Mouse (Mus musculus): Measurements from ENCODE around the gene Erp44. TPM values are rescaled to one million over a fixed set of nuclear protein-coding genes. Genes with fewer than 3 reads are reported as not detected.
A peak's percentile ranks its signal among the peaks of the same experiment; 100 is the strongest.

Gene Erp44
- polyA plus RNA-seq, 1 experiment from 2014 or later: 60.6 TPM

GRCm38 (mm10) chr4:48225604-48226003, 53.8 kb downstream of the Erp44 start:
- no peaks in the 10 kb centered on the region for H3K4me1 ChIP-seq (replicated peaks)
- no peak overlapping the region for H3K4me3 ChIP-seq (replicated peaks)
- WGBS: 52% methylated on average over 3 of the region's 3 CpGs
- no peaks in the 10 kb centered on the region for H3K9me3 ChIP-seq
- no peak for ATAC-seq
- H3K27ac ChIP-seq: no peak overlapping the region
- no peaks in the 10 kb centered on the region for H3K27me3 ChIP-seq
- no peak overlapping the region for H3K4me2 ChIP-seq (replicated peaks)
- no peaks in the 10 kb centered on the region for H3K36me3 ChIP-seq
- H3K9ac ChIP-seq (replicated peaks): no peak overlapping the region

- no peaks in the 10 kb centered on the region for H3K36me3 ChIP-seq
- no peak overlapping the region for H3K4me2 ChIP-seq (replicated peaks)
- H3K4me1 ChIP-seq (replicated peaks): no peaks in the 10 kb centered on the region
- no peaks in the 10 kb centered on the region for H3K27me3 ChIP-seq
- WGBS: 22% methylated on average over 2 of the region's 2 CpGs
- H3K4me3 ChIP-seq (replicated peaks): no peak overlapping the region
- H3K9me3 ChIP-seq: no peaks in the 10 kb centered on the region
- peak; percentile 66; the same call in 1 of the 2 replicates for ATAC-seq
- H3K27ac ChIP-seq: no peak overlapping the region
- no peak overlapping the region for H3K9ac ChIP-seq (replicated peaks)
These were observed 54.2 kb downstream of the Erp44 start for GRCm38 (mm10) chr4:48225173-48225572.

GRCm38 (mm10) chr4:48203564-48203963, 75.8 kb downstream of the Erp44 start:
- ATAC-seq: no peak
- no peak overlapping the region for H3K4me3 ChIP-seq (replicated peaks)
- no peak overlapping the region for H3K4me2 ChIP-seq (replicated peaks)
- H3K27me3 ChIP-seq: no peaks in the 10 kb centered on the region
- H3K4me1 ChIP-seq (replicated peaks): no peaks in the 10 kb centered on the region
- 83% methylated on average over 4 of the region's 4 CpGs for WGBS
- no peak overlapping the region for H3K27ac ChIP-seq
- H3K9ac ChIP-seq (replicated peaks): no peak overlapping the region
- no peaks in the 10 kb centered on the region for H3K9me3 ChIP-seq
- peaks cover 21% of the 10 kb centered on the region for H3K36me3 ChIP-seq

- peaks cover 33% of the 10 kb centered on the region for H3K36me3 ChIP-seq
- no peaks in the 10 kb centered on the region for H3K4me1 ChIP-seq (replicated peaks)
- H3K9me3 ChIP-seq: no peaks in the 10 kb centered on the region
- no peak overlapping the region for H3K4me3 ChIP-seq (replicated peaks)
- no peak overlapping the region for H3K4me2 ChIP-seq (replicated peaks)
- no peak overlapping the region for H3K9ac ChIP-seq (replicated peaks)
- 87% methylated on average over 8 of the region's 8 CpGs for WGBS
- no peak overlapping the region for H3K27ac ChIP-seq
- H3K27me3 ChIP-seq: no peaks in the 10 kb centered on the region
- no peak for ATAC-seq
These were observed 80.9 kb downstream of the Erp44 start for GRCm38 (mm10) chr4:48198447-48198846.

GRCm38 (mm10) chr4:48197925-48198324, 81.4 kb downstream of the Erp44 start:
- Histone ChIP-seq H3K36me3 (peaks cover 33% of the 10 kb centered on the region), H3K4me1 (replicated peaks) (no peaks in the 10 kb centered on the region), H3K9me3 (no peaks in the 10 kb centered on the region), H3K9ac (replicated peaks) (no peak overlapping the region), H3K27ac (no peak overlapping the region), H3K4me2 (replicated peaks) (no peak overlapping the region), H3K27me3 (no peaks in the 10 kb centered on the region), H3K4me3 (replicated peaks) (no peak overlapping the region)
- no peak for ATAC-seq
- 89% methylated on average over 3 of the region's 3 CpGs for WGBS

- 86% methylated on average over 8 of the region's 8 CpGs for WGBS
- no peaks in the 10 kb centered on the region for H3K27me3 ChIP-seq
- no peak overlapping the region for H3K27ac ChIP-seq
- no peaks in the 10 kb centered on the region for H3K9me3 ChIP-seq
- H3K9ac ChIP-seq (replicated peaks): no peak overlapping the region
- H3K4me2 ChIP-seq (replicated peaks): no peak overlapping the region
- ATAC-seq: no peak
- peaks cover 13% of the 10 kb centered on the region for H3K4me1 ChIP-seq (replicated peaks)
- no peaks in the 10 kb centered on the region for H3K36me3 ChIP-seq
- H3K4me3 ChIP-seq (replicated peaks): no peak overlapping the region
These were observed 97.1 kb downstream of the Erp44 start for GRCm38 (mm10) chr4:48182115-48182806.

GRCm38 (mm10) chr4:48181366-48181765, 98.0 kb downstream of the Erp44 start:
- WGBS: 62% methylated on average over 6 of the region's 6 CpGs
- Histone ChIP-seq H3K9ac (replicated peaks) (no peak overlapping the region), H3K27ac (no peak overlapping the region; the same call in 1 of the 2 replicates), H3K9me3 (no peaks in the 10 kb centered on the region), H3K36me3 (no peaks in the 10 kb centered on the region), H3K27me3 (no peaks in the 10 kb centered on the region), H3K4me3 (replicated peaks) (no peak overlapping the region), H3K4me2 (replicated peaks) (no peak overlapping the region), H3K4me1 (replicated peaks) (peaks cover 13% of the 10 kb centered on the region)
- ATAC-seq: no peak

GRCm38 (mm10) chr4:48180922-48181321, 98.4 kb downstream of the Erp44 start:
- H3K4me1 ChIP-seq (replicated peaks): peaks cover 13% of the 10 kb centered on the region
- peak overlapping the region; percentile 4; the same call in 1 of the 2 replicates for H3K27ac ChIP-seq
- H3K4me2 ChIP-seq (replicated peaks): no peak overlapping the region
- H3K4me3 ChIP-seq (replicated peaks): no peak overlapping the region
- no peak overlapping the region for H3K9ac ChIP-seq (replicated peaks)
- no peaks in the 10 kb centered on the region for H3K27me3 ChIP-seq
- no peak for ATAC-seq
- no peaks in the 10 kb centered on the region for H3K9me3 ChIP-seq
- no peaks in the 10 kb centered on the region for H3K36me3 ChIP-seq
- 4% methylated on average over 2 of the region's 2 CpGs for WGBS

GRCm38 (mm10) chr4:48175666-48176065, 103.7 kb downstream of the Erp44 start:
- Histone ChIP-seq H3K4me2 (replicated peaks) (no peak overlapping the region), H3K4me1 (replicated peaks) (peaks cover 4% of the 10 kb centered on the region), H3K27ac (no peak overlapping the region), H3K27me3 (no peaks in the 10 kb centered on the region), H3K36me3 (no peaks in the 10 kb centered on the region), H3K9me3 (no peaks in the 10 kb centered on the region), H3K4me3 (replicated peaks) (no peak overlapping the region), H3K9ac (replicated peaks) (no peak overlapping the region)
- WGBS: 89% methylated on average over 3 of the region's 3 CpGs
- no peak for ATAC-seq

- no peak overlapping the region for H3K27ac ChIP-seq
- no peak for ATAC-seq
- H3K9ac ChIP-seq (replicated peaks): no peak overlapping the region
- WGBS: 85% methylated on average over 5 of the region's 5 CpGs
- H3K4me1 ChIP-seq (replicated peaks): no peaks in the 10 kb centered on the region
- no peak overlapping the region for H3K4me2 ChIP-seq (replicated peaks)
- no peaks in the 10 kb centered on the region for H3K9me3 ChIP-seq
- no peaks in the 10 kb centered on the region for H3K27me3 ChIP-seq
- no peak overlapping the region for H3K4me3 ChIP-seq (replicated peaks)
- H3K36me3 ChIP-seq: peaks cover 10% of the 10 kb centered on the region
These were observed 115.5 kb downstream of the Erp44 start for GRCm38 (mm10) chr4:48163851-48164250.

GRCm38 (mm10) chr4:48160386-48160785, 119.0 kb downstream of the Erp44 start:
- Histone ChIP-seq H3K4me3 (replicated peaks) (no peak overlapping the region), H3K4me1 (replicated peaks) (no peaks in the 10 kb centered on the region), H3K27me3 (no peaks in the 10 kb centered on the region), H3K9me3 (no peaks in the 10 kb centered on the region), H3K9ac (replicated peaks) (no peak overlapping the region), H3K4me2 (replicated peaks) (no peak overlapping the region), H3K36me3 (0 out of 2 replicates have a peak, but pooled peaks cover 5% of the 10 kb centered on the region), H3K27ac (no peak overlapping the region)
- WGBS: 91% methylated on average over 4 of the region's 4 CpGs
- no peak for ATAC-seq

GRCm38 (mm10) chr4:48155864-48156263, 123.5 kb downstream of the Erp44 start:
- 0 out of 2 replicates have a peak, but pooled peaks have one; percentile 43 for ATAC-seq
- Histone ChIP-seq H3K27me3 (no peaks in the 10 kb centered on the region), H3K9me3 (no peaks in the 10 kb centered on the region), H3K4me2 (replicated peaks) (no peak overlapping the region), H3K4me3 (replicated peaks) (no peak overlapping the region), H3K9ac (replicated peaks) (no peak overlapping the region), H3K36me3 (0 out of 2 replicates have a peak, but pooled peaks cover 5% of the 10 kb centered on the region), H3K4me1 (replicated peaks) (no peaks in the 10 kb centered on the region), H3K27ac (no peak overlapping the region)
- WGBS: 67% methylated on average over 1 of the region's 1 CpGs

- Histone ChIP-seq H3K9me3 (no peaks in the 10 kb centered on the region), H3K4me2 (replicated peaks) (no peak overlapping the region), H3K9ac (replicated peaks) (no peak overlapping the region), H3K4me3 (replicated peaks) (no peak overlapping the region), H3K27ac (no peak overlapping the region), H3K36me3 (no peaks in the 10 kb centered on the region), H3K4me1 (replicated peaks) (no peaks in the 10 kb centered on the region), H3K27me3 (no peaks in the 10 kb centered on the region)
- ATAC-seq: no peak
- WGBS: 92% methylated on average over 5 of the region's 5 CpGs
These were observed 126.1 kb downstream of the Erp44 start for GRCm38 (mm10) chr4:48153229-48153628.
